Mouse (Mus musculus): ENCODE measurements around the gene Catsper4. TPM values are rescaled to one million over a fixed set of nuclear protein-coding genes. Genes with fewer than 3 reads are reported as not detected.

The Catsper4 gene
- polyA plus RNA-seq, 2 experiments, result not detected

DNA sequence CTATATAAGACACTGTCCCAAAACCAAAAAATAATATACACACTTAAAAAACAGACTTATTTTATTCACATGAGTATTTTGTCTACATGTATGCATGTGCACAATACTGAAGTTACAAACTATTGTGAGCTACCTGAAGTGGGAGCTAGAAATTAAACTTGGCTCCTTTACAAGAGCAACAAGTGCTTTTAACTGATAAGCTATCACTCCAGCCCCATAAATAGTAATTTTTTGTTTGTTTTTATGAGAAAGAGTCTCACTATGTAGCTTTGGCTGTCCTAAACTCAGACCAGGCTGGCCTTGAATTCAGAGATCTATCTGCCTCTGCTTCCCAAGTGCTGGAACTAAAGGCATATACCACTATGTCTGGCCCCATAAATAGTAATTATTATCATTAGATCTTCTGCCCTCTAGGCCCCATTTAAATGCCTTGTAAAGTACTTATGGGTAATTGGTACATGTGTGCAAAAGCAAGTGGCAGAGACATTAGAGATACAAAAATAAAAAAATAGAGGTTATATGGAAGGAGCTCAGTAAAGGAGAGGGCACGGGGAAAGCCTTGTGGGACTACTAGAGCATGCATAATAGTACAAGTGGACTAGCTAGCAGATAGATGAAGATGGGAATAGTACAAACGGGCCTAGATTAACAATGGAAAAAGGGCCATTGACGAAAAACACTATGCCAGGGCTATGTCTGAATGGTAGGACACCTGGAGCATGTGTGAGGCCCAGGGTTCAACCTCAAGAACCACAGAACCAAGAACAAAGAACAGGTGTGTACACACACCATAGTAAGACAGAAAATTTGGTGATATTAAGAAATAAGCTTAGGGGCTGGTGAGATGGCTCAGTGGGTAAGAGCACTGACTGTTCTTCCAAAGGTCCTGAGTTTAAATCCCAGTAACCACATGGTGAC lies 61.4 kb downstream of the Catsper4 start:
- peak; percentile 81 for TF ChIP-seq EP300 (IDR thresholded peaks at IDR 0.05; ENCODE audit: low read depth)
- TF ChIP-seq CTCF (IDR thresholded peaks at IDR 0.05; ENCODE audit: low read depth), result no peak

DNA sequence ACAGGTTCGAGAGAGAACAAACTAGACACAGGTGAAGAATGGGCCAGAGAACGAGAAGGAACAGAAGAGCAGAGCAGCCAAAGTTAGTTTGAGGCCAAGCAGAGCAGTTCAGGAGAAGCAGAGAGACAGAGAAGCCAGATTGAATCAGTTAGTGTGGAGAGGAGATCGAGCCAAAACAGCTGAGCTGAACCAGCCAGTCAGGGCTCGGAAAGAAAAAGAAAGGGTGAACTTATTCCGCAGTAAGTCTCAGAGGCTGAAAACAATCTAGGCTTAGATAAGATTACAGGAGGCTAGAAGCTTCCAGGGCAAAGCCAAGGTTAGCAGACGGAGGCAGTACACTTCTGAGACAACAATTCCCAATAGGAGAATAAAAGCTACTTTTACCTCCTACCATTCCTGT lies 62.2 kb downstream of the Catsper4 start:
- Histone ChIP-seq H3K9ac (replicated peaks) (peak overlapping the region; percentile 29; the same call in 1 of the 2 replicates), H3K36me3 (replicated peaks; ENCODE audit: control insufficient read depth, insufficient read depth, low read depth) (peaks cover 9% of the 10 kb centered on the region; the same call in 1 of the 2 replicates), H3K4me2 (ENCODE audit: low read depth) (peak overlapping the region; percentile 44), H3K27ac (peak overlapping the region; percentile 60), H3K4me3 (ENCODE audit: insufficient read depth in 1 of 2, low read depth in 2 of 2, low read length in 2 of 2) (no peak overlapping the region; a peak in 1 of 4 replicates), H3K4me1 (replicated peaks; ENCODE audit: control insufficient read depth in 2 of 2, insufficient read depth in 2 of 2, low read length in 1 of 2) (peaks cover 16% of the 10 kb centered on the region in 2 experiments), H3K27me3 (ENCODE audit: control insufficient read depth, insufficient read depth, low read length) (no peaks in the 10 kb centered on the region), H3K9me3 (ENCODE audit: control insufficient read depth, low read length) (no peaks in the 10 kb centered on the region)
- ATAC-seq (ENCODE audit: insufficient read depth) (peak; percentile 64; the same call in 1 of the 2 replicates), DNase-seq (ENCODE audit: low read depth in 3 of 3, low spot score in 3 of 3) (peak in 2 of 3 experiments; percentile 23 to 30)
- 23% methylated on average over 6 of the region's 6 CpGs for WGBS (ENCODE audit: insufficient replicate concordance)
- TF ChIP-seq CTCF (IDR thresholded peaks at IDR 0.05; ENCODE audit: low read depth) (no peak), EP300 (IDR thresholded peaks at IDR 0.05; ENCODE audit: low read depth) (no peak)

More for the DNA sequence above, 61.4 kb downstream of the Catsper4 start:
- no peaks in the 10 kb centered on the region for H3K9me3 ChIP-seq (ENCODE audit: control insufficient read depth, low read length)
- peaks cover 16% of the 10 kb centered on the region in 2 experiments for H3K4me1 ChIP-seq (replicated peaks; ENCODE audit: control insufficient read depth in 2 of 2, insufficient read depth in 2 of 2, low read length in 1 of 2)
- 73% methylated on average over 3 of the region's 3 CpGs for WGBS (ENCODE audit: insufficient replicate concordance)
- H3K27me3 ChIP-seq (ENCODE audit: control insufficient read depth, insufficient read depth, low read length), result no peaks in the 10 kb centered on the region
- peak overlapping the region; percentile 10; the same call in 1 of the 2 replicates for H3K9ac ChIP-seq (replicated peaks)
- peak overlapping the region; percentile 44 for H3K4me2 ChIP-seq (ENCODE audit: low read depth)
- H3K27ac ChIP-seq, result peak overlapping the region; percentile 60
- peaks cover 12% of the 10 kb centered on the region; the same call in 1 of the 2 replicates for H3K36me3 ChIP-seq (replicated peaks; ENCODE audit: control insufficient read depth, insufficient read depth, low read depth)
- DNase-seq (ENCODE audit: low read depth in 3 of 3, low spot score in 3 of 3) (peak in 2 of 3 experiments; percentile 45 to 64), ATAC-seq (ENCODE audit: insufficient read depth) (peak; percentile 78)
- no peak overlapping the region for H3K4me3 ChIP-seq (ENCODE audit: insufficient read depth in 1 of 2, low read depth in 2 of 2, low read length in 2 of 2)

DNA sequence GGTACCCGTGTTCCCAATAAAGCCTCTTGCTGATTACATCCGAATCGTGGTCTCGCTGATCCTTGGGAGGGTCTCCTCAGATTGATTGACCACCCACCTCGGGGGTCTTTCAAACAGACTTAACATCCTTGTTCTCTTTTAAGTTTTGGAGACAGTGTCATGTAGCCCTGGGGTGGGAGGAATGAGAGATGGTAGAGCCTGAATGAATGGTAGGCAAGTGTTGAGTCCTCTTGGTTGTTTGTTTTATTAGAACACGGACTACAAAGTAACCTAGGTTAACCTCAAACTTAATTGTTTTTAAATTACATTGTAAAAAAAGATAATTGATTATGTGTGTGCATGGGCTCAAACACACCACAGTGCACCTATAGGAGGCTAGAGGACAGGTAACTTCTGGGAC lies 62.6 kb downstream of the Catsper4 start:
- 64% methylated on average over 4 of the region's 6 CpGs for WGBS (ENCODE audit: insufficient replicate concordance)
- Histone ChIP-seq H3K27ac (peak overlapping the region; percentile 60), H3K9ac (replicated peaks) (no peak overlapping the region), H3K4me3 (ENCODE audit: insufficient read depth in 1 of 2, low read depth in 2 of 2, low read length in 2 of 2) (no peak overlapping the region), H3K9me3 (ENCODE audit: control insufficient read depth, low read length) (no peaks in the 10 kb centered on the region), H3K4me2 (ENCODE audit: low read depth) (peak overlapping the region; percentile 44), H3K36me3 (replicated peaks; ENCODE audit: control insufficient read depth, insufficient read depth, low read depth) (peaks cover 8% of the 10 kb centered on the region; the same call in 1 of the 2 replicates), H3K4me1 (replicated peaks; ENCODE audit: control insufficient read depth in 2 of 2, insufficient read depth in 2 of 2, low read length in 1 of 2) (peaks cover 16% of the 10 kb centered on the region in 2 experiments), H3K27me3 (ENCODE audit: control insufficient read depth, insufficient read depth, low read length) (no peaks in the 10 kb centered on the region)
- TF ChIP-seq EP300 (IDR thresholded peaks at IDR 0.05; ENCODE audit: low read depth), result no peak
- no peak for TF ChIP-seq CTCF (IDR thresholded peaks at IDR 0.05; ENCODE audit: low read depth)
- DNase-seq (ENCODE audit: low read depth in 3 of 3, low spot score in 3 of 3) (no peak), ATAC-seq (ENCODE audit: insufficient read depth) (peak; percentile 13; the same call in 1 of the 2 replicates)

Other genes with a start within 250 kb of the Catsper4 start
- gene Dhdds, start 226.5 kb downstream of the Catsper4 start, polyA plus RNA-seq (2012; rRNA removed), result 10.5 and 13.3 TPM in 2 replicates
- gene Dhdds, start 226.5 kb downstream of the Catsper4 start, polyA plus RNA-seq (2014; fragmentation: Nextera tagmentation; extraction: Ambion mirVana), result 16.8 and 17.8 TPM in 2 replicates
- gene Lin28a, start 208.5 kb downstream of the Catsper4 start, polyA plus RNA-seq (2012; rRNA removed), result 0.70 and 0.95 TPM in 2 replicates
- gene Lin28a, start 208.5 kb downstream of the Catsper4 start, polyA plus RNA-seq (2014; fragmentation: Nextera tagmentation; extraction: Ambion mirVana), result 0.28 and 0.42 TPM in 2 replicates
- gene Zfp683, start 173.5 kb downstream of the Catsper4 start, polyA plus RNA-seq (2012; rRNA removed), result 0.03 and 0.06 TPM in 2 replicates
- gene Zfp683, start 173.5 kb downstream of the Catsper4 start, polyA plus RNA-seq (2014; fragmentation: Nextera tagmentation; extraction: Ambion mirVana), result not detected in 2 replicates
- gene Crybg2, start 166.6 kb downstream of the Catsper4 start, polyA plus RNA-seq (2012; rRNA removed), result 0.23 TPM in 2 replicates
- 0.42 and 0.67 TPM in 2 replicates for gene Crybg2, start 166.6 kb downstream of the Catsper4 start, polyA plus RNA-seq (2014; fragmentation: Nextera tagmentation; extraction: Ambion mirVana)
- 17.1 and 31.5 TPM in 2 replicates for gene Cd52, start 132.3 kb downstream of the Catsper4 start, polyA plus RNA-seq (2012; rRNA removed)
- gene Cd52, start 132.3 kb downstream of the Catsper4 start, polyA plus RNA-seq (2014; fragmentation: Nextera tagmentation; extraction: Ambion mirVana), result 31.0 and 36.7 TPM in 2 replicates
- 1.4 TPM in 2 replicates for gene Ubxn11, start 124.8 kb downstream of the Catsper4 start, polyA plus RNA-seq (2012; rRNA removed)
- gene Ubxn11, start 124.8 kb downstream of the Catsper4 start, polyA plus RNA-seq (2014; fragmentation: Nextera tagmentation; extraction: Ambion mirVana), result 2.0 and 3.7 TPM in 2 replicates
- 70.8 and 79.9 TPM in 2 replicates for gene Sh3bgrl3, start 98.6 kb downstream of the Catsper4 start, polyA plus RNA-seq (2012; rRNA removed)
- 142 and 153 TPM in 2 replicates for gene Sh3bgrl3, start 98.6 kb downstream of the Catsper4 start, polyA plus RNA-seq (2014; fragmentation: Nextera tagmentation; extraction: Ambion mirVana)
- gene Cep85, start 40.3 kb downstream of the Catsper4 start, polyA plus RNA-seq (2012; rRNA removed), result 14.2 and 16.9 TPM in 2 replicates
- gene Cep85, start 40.3 kb downstream of the Catsper4 start, polyA plus RNA-seq (2014; fragmentation: Nextera tagmentation; extraction: Ambion mirVana), result 30.2 and 35.2 TPM in 2 replicates
- not detected in 2 replicates for gene Gm7534, start 24.4 kb downstream of the Catsper4 start, polyA plus RNA-seq (2012; rRNA removed)
- gene Gm7534, start 24.4 kb downstream of the Catsper4 start, polyA plus RNA-seq (2014; fragmentation: Nextera tagmentation; extraction: Ambion mirVana), result not detected in 2 replicates
- 0.05 and 0.06 TPM in 2 replicates for gene Cnksr1, start 11.0 kb upstream of the Catsper4 start, polyA plus RNA-seq (2012; rRNA removed)
- gene Cnksr1, start 11.0 kb upstream of the Catsper4 start, polyA plus RNA-seq (2014; fragmentation: Nextera tagmentation; extraction: Ambion mirVana), result 0.35 TPM in 1 of 2 replicates, not detected in the other
- not detected in 2 replicates for gene E130218I03Rik, start 16.3 kb upstream of the Catsper4 start, polyA plus RNA-seq (2012; rRNA removed)
- not detected in 2 replicates for gene E130218I03Rik, start 16.3 kb upstream of the Catsper4 start, polyA plus RNA-seq (2014; fragmentation: Nextera tagmentation; extraction: Ambion mirVana)
- gene Zfp593, start 18.2 kb upstream of the Catsper4 start, polyA plus RNA-seq (2012; rRNA removed), result 5.6 and 6.4 TPM in 2 replicates
- gene Zfp593, start 18.2 kb upstream of the Catsper4 start, polyA plus RNA-seq (2014; fragmentation: Nextera tagmentation; extraction: Ambion mirVana), result 7.1 TPM in 2 replicates
- gene Gm30191, start 19.6 kb upstream of the Catsper4 start, polyA plus RNA-seq (2012; rRNA removed), result not detected in 2 replicates
- gene Gm30191, start 19.6 kb upstream of the Catsper4 start, polyA plus RNA-seq (2014; fragmentation: Nextera tagmentation; extraction: Ambion mirVana), result not detected in 2 replicates
- 0.77 and 1.1 TPM in 2 replicates for gene Grrp1, start 26.7 kb upstream of the Catsper4 start, polyA plus RNA-seq (2012; rRNA removed)
- 0.40 and 0.55 TPM in 2 replicates for gene Grrp1, start 26.7 kb upstream of the Catsper4 start, polyA plus RNA-seq (2014; fragmentation: Nextera tagmentation; extraction: Ambion mirVana)
- gene Pdik1l, start 60.5 kb upstream of the Catsper4 start, polyA plus RNA-seq (2012; rRNA removed), result 2.8 and 4.5 TPM in 2 replicates
- gene Pdik1l, start 60.5 kb upstream of the Catsper4 start, polyA plus RNA-seq (2014; fragmentation: Nextera tagmentation; extraction: Ambion mirVana), result 11.7 and 12.4 TPM in 2 replicates
- 0.07 TPM in 1 of 2 replicates, not detected in the other for gene Trim63, start 87.7 kb upstream of the Catsper4 start, polyA plus RNA-seq (2012; rRNA removed)
- gene Trim63, start 87.7 kb upstream of the Catsper4 start, polyA plus RNA-seq (2014; fragmentation: Nextera tagmentation; extraction: Ambion mirVana), result not detected in 2 replicates
- gene Slc30a2, start 115.8 kb upstream of the Catsper4 start, polyA plus RNA-seq (2012; rRNA removed), result 0.02 TPM in 1 of 2 replicates, not detected in the other
- not detected in 2 replicates for gene Slc30a2, start 115.8 kb upstream of the Catsper4 start, polyA plus RNA-seq (2014; fragmentation: Nextera tagmentation; extraction: Ambion mirVana)
- 0.04 and 0.16 TPM in 2 replicates for gene Extl1, start 156.5 kb upstream of the Catsper4 start, polyA plus RNA-seq (2012; rRNA removed)
- gene Extl1, start 156.5 kb upstream of the Catsper4 start, polyA plus RNA-seq (2014; fragmentation: Nextera tagmentation; extraction: Ambion mirVana), result 0.04 and 0.11 TPM in 2 replicates
- 3.9 and 4.3 TPM in 2 replicates for gene Pafah2, start 168.9 kb upstream of the Catsper4 start, polyA plus RNA-seq (2012; rRNA removed)
- 4.3 and 5.4 TPM in 2 replicates for gene Pafah2, start 168.9 kb upstream of the Catsper4 start, polyA plus RNA-seq (2014; fragmentation: Nextera tagmentation; extraction: Ambion mirVana)
- 46.2 and 104 TPM in 2 replicates for gene Stmn1, start 240.9 kb upstream of the Catsper4 start, polyA plus RNA-seq (2012; rRNA removed)
- gene Stmn1, start 240.9 kb upstream of the Catsper4 start, polyA plus RNA-seq (2014; fragmentation: Nextera tagmentation; extraction: Ambion mirVana), result 404 and 464 TPM in 2 replicates

All from liver, embryonic 14.5 days (tissue).